Mouse (Mus musculus): ENCODE data around the gene Ctsf.

DNA sequence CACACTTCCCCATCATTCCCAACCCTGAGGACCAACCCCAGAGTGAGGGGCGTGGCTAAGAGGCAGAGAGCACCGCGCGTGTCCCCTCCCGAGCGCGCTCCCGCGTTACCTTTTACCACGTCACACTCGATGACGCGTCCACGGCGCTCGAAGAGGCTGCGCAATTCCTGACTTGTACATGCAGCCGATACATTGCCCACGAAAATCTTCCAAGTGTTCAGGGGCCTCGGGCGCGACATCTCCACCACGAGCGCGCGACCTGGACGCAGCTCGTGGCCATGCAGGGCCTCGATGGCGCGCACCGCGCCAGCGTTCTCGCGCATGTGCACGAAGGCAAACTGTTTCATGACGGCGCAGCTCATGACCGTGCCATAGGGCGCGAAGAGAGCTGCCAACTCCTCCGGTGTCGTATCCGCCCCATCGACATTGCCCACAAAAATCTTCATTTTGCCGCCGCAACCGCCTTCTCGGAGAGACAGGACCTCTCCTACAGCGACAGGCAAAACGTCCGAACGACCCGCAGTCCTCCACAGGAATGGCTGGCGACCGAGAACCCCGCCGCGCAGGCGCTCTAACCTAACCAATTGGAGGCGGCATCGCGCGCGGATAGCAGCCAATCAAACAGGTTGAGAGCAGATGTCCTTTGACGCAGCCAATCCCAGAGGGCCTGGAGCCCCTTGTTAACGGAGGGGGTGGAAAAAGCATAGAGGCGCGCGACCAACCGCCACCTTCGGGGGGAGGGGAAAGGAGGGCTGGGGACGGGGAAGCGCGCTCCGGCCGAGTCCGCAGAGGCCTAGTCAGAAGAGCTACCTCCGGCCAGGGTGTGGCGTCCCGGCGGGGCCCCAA is 43.6 kb upstream of the Ctsf start, which contains the start of the genes Gm21992 and Rbm14:
- TF ChIP-seq POLR2A (IDR thresholded peaks at IDR 0.05; ENCODE audit: borderline replicate concordance, extremely low read depth, low read depth, low read length): peak; percentile 96
- no peak for TF ChIP-seq CTCF (IDR thresholded peaks at IDR 0.05; ENCODE audit: insufficient read depth, low read length)
